Mouse (Mus musculus) B cell, adult (primary cell): Measurements from ENCODE around the gene Xlr5a. TPM values are rescaled to one million over a fixed set of nuclear protein-coding genes. Genes with fewer than 3 reads are reported as not detected.

Experiments used
- total RNA-seq: library from RNA; stranded (reverse); gene quantifications from 4 replicates; pipeline ENCODE4 v1.2.4, GENCODE M21; 2023; ENCODE audit not compliant: inconsistent age

The Xlr5a gene
- total RNA-seq, result not detected in 4 replicates

DNA sequence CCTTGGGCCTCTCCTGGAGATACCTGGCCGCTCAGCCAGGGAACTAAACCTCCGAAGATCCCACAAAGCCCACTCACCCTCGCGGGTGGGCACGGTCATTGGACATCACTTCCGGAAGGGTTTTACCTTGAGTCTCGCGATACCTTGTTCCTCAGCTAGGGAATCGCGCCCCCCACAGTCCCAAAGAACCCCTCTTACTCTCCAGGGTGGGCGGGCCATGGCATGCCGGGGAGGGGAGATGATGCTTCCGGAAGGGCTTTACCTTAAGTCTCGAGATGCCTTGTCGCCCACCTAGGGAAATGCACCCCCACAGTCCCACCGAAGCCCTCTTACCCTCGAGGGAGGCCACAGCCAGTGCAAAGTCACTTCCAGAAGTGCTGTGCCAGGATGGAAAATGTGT is at the start of gene Xlr5a, which contains the start of gene Xlr5c:
Xlr5a (minus strand) TSS at position 101 of the 400 bp plus-strand sequence.
Xlr5c (minus strand) TSS at position 101 of the 400 bp plus-strand sequence.

DNA sequence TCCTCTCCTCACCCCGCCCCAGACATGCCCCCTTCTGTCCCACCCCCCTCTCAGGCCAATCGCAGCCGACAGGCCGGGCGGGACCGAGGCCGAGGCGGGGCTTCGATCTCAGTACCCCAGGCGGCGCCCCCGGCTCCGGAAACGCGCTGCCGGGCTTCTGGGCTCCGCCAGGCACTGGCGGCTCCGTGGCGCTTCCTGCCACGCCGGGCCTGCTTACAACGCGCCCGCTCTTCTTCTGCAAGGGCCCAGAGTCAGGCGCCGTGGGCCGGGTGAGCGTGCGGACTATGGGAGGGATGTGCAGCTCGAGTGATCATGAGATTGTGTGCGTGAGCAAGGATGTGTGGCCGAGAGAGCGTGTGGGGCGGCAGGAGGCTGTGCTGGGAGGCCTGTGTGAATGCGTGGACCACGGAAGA is 49.7 kb upstream of the Xlr5a start, which contains the start of gene Zfp275:
Zfp275 (plus strand) TSS at position 139 of the 413 bp plus-strand sequence.

DNA sequence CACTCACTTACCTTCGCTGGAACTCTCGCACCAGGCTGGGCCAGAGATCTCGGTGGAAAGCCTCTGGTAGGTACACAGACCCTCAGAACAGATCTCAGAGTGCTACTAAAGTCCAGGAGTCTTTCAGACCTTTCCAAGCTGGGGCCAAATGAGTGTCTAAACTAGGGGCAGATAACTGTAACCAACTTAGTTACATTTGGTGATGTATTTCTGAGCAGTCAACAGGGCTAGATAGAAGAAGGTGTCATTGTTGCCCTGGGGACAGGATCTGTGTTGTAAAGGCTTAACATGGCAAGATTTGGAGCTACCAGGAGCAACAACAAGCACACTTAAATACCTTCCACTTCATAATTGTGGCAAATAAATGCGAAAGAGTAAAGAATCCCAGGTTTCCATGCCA is 44.0 kb upstream of the Xlr5a start, which contains the start of gene Gm45015:
Gm45015 (minus strand) TSS at position 101 of the 400 bp plus-strand sequence.

DNA sequence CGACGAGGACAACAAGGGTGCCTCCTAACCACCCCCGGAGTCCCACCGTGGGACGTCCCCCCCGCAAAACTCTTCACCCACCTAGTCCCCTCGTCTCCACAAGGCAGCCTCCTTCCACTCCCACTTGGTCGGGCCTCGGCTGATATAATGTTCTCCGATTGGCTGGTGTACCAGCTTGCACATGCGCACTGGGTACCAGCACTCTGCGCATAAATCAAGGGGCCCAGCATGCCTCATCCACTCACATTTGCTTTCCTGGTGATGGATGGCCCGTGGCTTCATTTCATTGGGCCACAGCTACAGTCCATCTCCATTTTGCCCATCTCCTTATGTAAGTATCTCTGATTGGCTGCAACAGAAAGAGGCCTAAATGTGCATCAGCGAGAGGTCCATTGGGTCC is 27.5 kb downstream of the Xlr5a start, which contains the start of gene Xlr3c:
Xlr3c (minus strand) TSS at position 121 of the 400 bp plus-strand sequence.

DNA sequence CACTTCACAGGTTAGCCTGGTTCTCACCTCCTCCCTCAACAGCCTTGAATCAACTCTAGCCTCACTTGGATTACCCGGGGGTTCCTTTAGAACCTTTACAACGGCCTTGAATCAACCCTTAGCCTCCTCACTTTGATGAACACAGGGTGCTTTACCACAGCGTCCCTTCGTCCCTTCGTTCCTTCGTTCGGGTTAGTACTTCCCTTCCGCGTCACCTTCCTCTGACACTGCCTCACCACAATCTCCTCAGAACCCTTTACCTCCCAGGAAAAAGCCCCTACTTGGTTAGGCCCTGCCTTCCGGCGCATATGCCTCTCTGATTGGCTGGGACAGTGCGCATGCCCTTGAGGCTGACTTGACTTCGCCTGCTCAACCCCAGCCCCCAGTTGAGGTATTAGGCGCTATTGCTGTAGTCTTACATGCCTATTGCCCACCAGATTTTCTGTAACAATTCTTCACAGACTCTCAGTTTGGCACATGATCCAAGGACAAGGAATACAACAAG is 49.9 kb downstream of the Xlr5a start, which contains the start of gene Xlr4c:
Xlr4c (minus strand) TSS at position 310 of the 505 bp plus-strand sequence.

DNA sequence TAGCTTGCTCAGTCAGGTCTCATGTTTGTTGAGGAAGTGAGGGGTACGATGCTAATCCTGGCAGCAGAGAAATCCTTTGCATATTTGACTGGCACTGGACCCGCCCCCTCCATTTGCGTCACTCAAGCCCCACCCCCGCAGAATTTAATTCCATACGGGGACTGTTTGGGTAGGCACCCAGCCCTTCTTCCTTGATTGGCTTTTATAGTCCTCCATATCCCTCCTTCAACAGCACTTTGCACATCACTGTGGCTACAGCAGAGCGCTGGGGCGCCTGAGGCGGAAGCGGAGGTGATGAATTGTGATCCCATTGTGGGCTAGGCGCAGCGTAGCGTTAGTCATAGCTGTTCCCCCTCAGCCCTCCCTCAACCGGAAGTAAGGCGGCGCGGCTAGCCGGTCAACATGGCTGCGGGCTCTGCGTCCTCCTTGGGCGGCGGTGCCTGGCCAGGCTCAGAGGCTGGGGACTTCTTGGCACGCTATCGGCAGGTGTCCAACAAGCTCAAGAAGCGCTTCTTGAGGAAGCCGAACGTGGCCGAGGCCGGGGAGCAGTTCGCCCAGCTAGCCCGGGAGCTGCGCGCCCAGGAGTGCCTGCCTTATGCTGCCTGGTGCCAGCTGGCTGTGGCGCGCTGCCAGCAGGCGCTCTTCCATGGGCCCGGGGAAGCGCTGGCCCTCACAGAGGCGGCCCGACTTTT is 64.7 kb downstream of the Xlr5a start, which contains the start of gene F8a:
F8a (plus strand) TSS at position 378 of the 692 bp plus-strand sequence.

DNA sequence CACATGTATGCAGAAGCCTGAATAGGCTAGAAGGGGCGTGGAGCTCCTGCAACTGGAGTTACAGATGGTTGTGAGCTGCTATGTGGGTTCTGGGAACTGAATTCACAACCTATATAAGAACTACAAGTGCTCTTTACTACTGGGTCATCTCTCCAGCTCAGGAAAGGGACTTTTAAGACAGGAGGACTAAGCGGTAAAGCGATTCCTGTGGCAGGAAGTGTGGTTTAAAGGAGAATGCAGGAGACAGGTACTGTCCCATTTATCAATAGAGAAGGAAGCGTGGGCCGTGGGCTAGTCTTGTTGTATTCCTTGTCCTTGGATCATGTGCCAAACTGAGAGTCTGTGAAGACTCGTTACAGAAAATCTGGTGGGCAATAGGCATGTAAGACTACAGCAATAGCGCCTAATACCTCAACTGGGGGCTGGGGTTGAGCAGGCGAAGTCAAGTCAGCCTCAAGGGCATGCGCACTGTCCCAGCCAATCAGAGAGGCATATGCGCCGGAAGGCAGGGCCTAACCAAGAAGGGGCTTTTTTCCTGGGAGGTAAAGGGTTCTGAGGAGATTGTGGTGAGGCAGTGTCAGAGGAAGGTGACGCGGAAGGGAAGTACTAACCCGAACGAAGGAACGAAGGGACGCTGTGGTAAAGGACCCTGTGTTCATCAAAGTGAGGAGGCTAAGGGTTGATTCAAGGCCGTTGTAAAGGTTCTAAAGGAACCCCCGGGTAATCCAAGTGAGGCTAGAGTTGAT is 78.8 kb downstream of the Xlr5a start, which contains the start of gene Xlr4b:
Xlr4b (plus strand) TSS at position 515 of the 746 bp plus-strand sequence.

DNA sequence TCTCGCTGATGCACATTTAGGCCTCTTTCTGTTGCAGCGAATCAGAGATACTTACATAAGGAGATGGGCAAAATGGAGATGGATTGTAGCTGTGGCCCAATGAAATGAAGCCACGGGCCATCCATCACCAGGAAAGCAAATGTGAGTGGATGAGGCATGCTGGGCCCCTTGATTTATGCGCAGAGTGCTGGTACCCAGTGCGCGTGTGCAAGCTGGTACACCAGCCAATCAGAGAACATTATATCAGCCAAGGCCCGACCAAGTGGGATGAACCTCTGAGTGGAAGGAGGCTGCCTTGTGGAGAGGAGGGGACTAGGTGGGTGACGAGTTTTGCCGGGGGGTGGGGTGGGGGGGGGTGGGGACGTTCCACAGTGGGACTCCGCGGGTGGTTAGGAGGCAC is 100.8 kb downstream of the Xlr5a start, which contains the start of gene Xlr3b:
Xlr3b (plus strand) TSS at position 274 of the 400 bp plus-strand sequence.

DNA sequence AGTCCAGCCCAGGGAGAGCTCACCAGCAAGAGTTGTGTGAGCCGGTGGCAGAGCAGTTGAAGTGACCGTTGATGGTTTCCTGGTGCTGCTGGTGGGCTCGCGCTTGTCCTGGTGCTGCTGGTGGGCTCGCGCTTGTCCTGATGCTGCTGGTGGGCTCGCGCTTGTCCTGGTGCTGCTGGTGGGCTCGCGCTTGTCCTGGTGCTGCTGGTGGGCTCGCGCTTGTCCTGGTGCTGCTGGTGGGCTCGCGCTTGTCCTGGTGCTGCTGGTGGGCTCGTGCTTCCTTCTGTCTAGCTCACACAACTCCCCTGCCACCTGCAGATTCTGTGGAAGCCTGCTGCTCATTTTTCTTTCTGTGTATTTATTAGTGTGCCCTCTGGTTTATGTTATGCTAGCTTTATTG is 115.9 kb downstream of the Xlr5a start, which contains the start of gene Spin2d:
Spin2d (minus strand) TSS at position 101 of the 400 bp plus-strand sequence.

DNA sequence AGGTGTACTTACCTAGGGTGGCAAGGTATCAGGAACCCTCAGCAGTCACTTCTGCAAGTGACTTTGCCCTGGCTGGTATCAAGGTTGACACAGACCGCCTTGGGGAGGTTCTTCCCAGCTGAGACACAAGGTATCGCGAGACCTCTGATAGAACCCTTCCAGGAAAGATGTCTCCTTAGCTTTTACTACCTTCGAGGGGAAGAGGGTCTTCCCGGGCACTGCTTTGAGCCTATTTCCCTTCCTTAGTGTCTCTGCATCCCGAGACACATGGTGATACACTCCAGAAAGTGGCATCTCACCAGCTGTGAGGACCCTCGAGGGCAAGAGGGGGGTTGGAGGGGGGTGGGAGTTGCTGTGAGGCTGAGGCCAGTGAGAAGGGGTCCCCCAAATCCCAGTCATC is 143.4 kb downstream of the Xlr5a start, which contains the start of gene DXBay18:
DXBay18 (minus strand) TSS at position 101 of the 400 bp plus-strand sequence.

DNA sequence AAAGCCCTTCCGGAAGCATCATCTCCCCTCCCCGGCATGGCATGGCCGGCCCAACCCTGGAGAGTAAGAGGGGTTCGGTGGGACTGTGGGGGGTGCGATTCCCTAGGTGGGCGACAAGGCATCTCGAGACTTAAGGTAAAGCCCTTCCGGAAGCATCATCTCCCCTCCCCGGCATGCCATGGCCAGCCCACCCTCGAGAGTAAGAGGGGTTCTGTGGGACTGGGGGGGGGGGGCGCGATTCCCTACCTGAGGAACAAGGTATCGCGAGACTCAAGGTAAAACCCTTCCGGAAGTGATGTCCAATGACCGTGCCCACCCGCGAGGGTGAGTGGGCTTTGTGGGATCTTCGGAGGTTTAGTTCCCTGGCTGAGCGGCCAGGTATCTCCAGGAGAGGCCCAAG is 144.3 kb downstream of the Xlr5a start, which contains the start of gene Xlr5b:
Xlr5b (plus strand) TSS at position 301 of the 400 bp plus-strand sequence.

DNA sequence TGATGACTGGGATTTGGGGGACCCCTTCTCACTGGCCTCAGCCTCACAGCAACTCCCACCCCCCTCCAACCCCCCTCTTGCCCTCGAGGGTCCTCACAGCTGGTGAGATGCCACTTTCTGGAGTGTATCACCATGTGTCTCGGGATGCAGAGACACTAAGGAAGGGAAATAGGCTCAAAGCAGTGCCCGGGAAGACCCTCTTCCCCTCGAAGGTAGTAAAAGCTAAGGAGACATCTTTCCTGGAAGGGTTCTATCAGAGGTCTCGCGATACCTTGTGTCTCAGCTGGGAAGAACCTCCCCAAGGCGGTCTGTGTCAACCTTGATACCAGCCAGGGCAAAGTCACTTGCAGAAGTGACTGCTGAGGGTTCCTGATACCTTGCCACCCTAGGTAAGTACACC is 176.0 kb downstream of the Xlr5a start, which contains the start of gene Gm14685:
Gm14685 (plus strand) TSS at position 301 of the 400 bp plus-strand sequence.

DNA sequence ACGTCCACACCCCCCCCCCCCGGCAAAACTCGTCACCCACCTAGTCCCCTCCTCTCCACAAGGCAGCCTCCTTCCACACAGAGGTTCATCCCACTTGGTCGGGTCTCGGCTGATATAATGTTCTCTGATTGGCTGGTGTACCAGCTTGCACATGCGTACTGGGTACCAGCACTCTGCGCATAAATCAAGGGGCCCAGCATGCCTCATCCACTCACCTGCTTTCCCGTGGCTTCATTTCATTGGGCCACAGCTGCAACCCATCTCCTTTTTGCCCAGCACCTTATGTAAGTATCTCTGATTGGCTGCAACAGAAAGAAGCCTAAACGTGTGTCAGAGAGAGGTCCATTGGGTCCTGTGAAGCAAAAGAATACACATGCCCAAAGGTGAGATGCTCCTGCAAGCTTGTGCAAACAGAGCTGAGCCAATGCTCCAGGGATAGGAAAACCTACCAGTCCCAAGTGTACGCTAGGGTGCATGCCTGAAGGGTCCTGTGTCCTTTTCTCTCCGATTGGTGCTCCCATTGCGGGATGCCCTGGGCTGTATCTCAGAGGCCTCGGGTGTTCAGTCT is 195.8 kb downstream of the Xlr5a start, which contains the start of gene Xlr3a:
Xlr3a (minus strand) TSS at position 155 of the 568 bp plus-strand sequence.

DNA sequence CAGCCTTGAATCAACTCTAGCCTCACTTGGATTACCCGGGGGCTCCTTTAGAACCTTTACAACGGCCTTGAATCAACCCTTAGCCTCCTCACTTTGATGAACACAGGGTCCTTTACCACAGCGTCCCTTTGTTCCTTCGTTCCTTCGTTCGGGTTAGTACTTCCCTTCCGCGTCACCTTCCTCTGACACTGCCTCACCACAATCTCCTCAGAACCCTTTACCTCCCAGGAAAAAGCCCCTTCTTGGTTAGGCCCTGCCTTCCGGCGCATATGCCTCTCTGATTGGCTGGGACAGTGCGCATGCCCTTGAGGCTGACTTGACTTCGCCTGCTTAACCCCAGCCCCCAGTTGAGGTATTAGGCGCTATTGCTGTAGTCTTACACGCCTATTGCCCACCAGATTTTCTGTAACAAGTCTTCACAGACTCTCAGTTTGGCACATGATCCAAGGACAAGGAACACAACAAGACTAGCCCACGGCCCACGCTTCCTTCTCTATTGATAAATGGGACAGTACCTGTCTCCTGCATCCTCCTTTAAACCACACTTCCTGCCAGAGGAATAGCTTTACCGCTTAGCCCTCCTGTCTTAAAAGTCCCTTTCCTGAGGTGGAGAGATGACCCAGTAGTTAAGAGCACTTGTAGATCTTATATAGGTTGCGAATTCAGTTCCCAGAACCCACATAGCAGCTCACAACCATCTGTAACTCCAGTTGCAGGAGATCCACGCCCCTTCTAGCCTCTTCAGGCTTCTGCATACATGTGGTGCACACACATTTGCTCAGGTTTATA is 210.3 kb downstream of the Xlr5a start, which contains the start of gene Xlr4a:
Xlr4a (minus strand) TSS at position 212 of the 789 bp plus-strand sequence.

DNA sequence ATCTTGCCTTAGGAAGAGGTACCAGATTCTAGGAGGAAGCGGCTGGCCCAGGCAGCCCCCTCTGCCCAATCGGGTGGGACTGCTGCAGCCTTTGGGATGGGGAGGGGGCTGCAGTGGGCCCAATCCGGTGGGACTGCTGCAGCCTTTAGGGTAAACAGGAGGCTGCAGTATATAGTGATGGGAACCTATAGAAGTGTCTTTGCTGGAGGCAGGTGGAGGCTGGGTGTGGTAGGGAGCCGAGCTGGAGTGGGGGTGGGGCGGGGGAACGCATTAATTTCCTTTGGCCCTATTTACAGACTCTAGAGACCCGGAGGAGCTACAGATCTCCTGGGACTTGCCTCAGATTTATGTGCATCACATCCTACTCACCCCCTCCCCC is 228.4 kb downstream of the Xlr5a start, which contains the start of gene Pnma3:
Pnma3 (plus strand) TSS at position 373 of the 379 bp plus-strand sequence.

Other genes with a start within 250 kb of the Xlr5a start
- not detected in 4 replicates for gene Pnma3, start 228.2 kb downstream of the Xlr5a start, total RNA-seq
- 2.4 to 5.0 TPM (median 3.7 TPM) in 4 replicates for gene Xlr4a, start 210.5 kb downstream of the Xlr5a start, total RNA-seq
- gene Xlr3a, start 195.9 kb downstream of the Xlr5a start, total RNA-seq, result 0.15 to 0.38 TPM (median 0.27 TPM) in 3 of 4 replicates, not detected in the other
- 0.19 TPM in 1 of 4 replicates, not detected in the others for gene Gm14685, start 175.9 kb downstream of the Xlr5a start, total RNA-seq
- not detected in 4 replicates for gene Xlr5b, start 144.2 kb downstream of the Xlr5a start, total RNA-seq
- gene DXBay18, start 143.5 kb downstream of the Xlr5a start, total RNA-seq, result 0.21 TPM in 1 of 4 replicates, not detected in the others
- not detected in 4 replicates for gene Spin2d, start 116.0 kb downstream of the Xlr5a start, total RNA-seq
- 1.5 to 2.8 TPM (median 2.0 TPM) in 4 replicates for gene Xlr3b, start 100.8 kb downstream of the Xlr5a start, total RNA-seq
- gene Xlr4b, start 78.6 kb downstream of the Xlr5a start, total RNA-seq, result 11.2 to 16.7 TPM (median 13.7 TPM) in 4 replicates
- gene F8a, start 64.7 kb downstream of the Xlr5a start, total RNA-seq, result 12.3 to 14.9 TPM (median 13.4 TPM) in 4 replicates
- 3.2 to 5.3 TPM (median 4.2 TPM) in 4 replicates for gene Xlr4c, start 49.8 kb downstream of the Xlr5a start, total RNA-seq
- 0.35 TPM in 1 of 4 replicates, not detected in the others for gene Xlr3c, start 27.6 kb downstream of the Xlr5a start, total RNA-seq
- not detected in 4 replicates for gene Xlr5c, start within 50 bp of the Xlr5a start, total RNA-seq
- gene Gm45015, start 43.9 kb upstream of the Xlr5a start, total RNA-seq, result not detected in 4 replicates
- gene Zfp275, start 49.6 kb upstream of the Xlr5a start, total RNA-seq, result 24.0 to 32.8 TPM (median 26.6 TPM) in 4 replicates
- not detected in 4 replicates for gene Gm18336, start 105.8 kb upstream of the Xlr5a start, total RNA-seq
- not detected in 4 replicates for gene Zfp92, start 118.1 kb upstream of the Xlr5a start, total RNA-seq
- 0.54 TPM in 1 of 4 replicates, not detected in the others for gene Trex2, start 142.4 kb upstream of the Xlr5a start, total RNA-seq
- gene Haus7, start 166.1 kb upstream of the Xlr5a start, total RNA-seq, result 19.5 to 22.9 TPM (median 21.4 TPM) in 4 replicates
- gene Bgn, start 190.6 kb upstream of the Xlr5a start, total RNA-seq, result 0.29 to 0.94 TPM (median 0.44 TPM) in 4 replicates
- gene Atp2b3, start 210.1 kb upstream of the Xlr5a start, total RNA-seq, result not detected in 4 replicates